Comparison of ENCODE assay signal across 16 mouse cellular contexts in the genomic region with DNA sequence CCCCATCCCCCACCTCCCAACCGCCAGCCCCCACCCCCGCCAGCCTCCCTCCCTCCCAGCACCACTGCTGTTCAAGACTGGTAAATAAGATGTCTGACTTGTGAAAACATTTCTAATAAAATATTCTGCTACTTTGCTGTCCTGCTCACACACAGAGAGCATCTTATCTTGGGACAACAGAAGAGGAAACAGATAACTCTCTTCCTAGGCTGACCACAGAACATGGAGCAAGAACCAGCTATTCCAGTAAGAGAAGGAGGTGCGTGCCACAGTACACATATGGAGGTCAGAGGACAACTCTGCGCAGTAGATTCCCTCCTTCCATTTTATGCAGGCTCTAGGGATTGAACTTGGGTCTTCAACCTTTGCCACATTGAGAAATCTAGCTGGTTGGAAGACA. TPM values are rescaled to one million over a fixed set of nuclear protein-coding genes. Genes with fewer than 3 reads are reported as not detected.
A peak's percentile ranks its signal among the peaks of the same experiment; 100 is the strongest.
DNase-seq lines count a peak whose midpoint lies in the region; ATAC-seq and TF ChIP-seq lines count a peak whose summit lies in the region.
"Had no signal": no experiment of that assay in that cellular context is flagged by ENCODE, and none has a peak within 500 bp of the region (broad histone marks: within the 10 kb centered on the region; RNA-seq: fewer than 3 reads in every experiment).

No protein-coding gene starts in this region.

- no peak for TF ChIP-seq POLR2A in heart, adult 2 months (IDR thresholded peaks at IDR 0.05; ENCODE audit: insufficient read depth, low read depth, low read length)

- no peak overlapping the region for H3K4me3 ChIP-seq in heart, embryonic 11.5 days (ENCODE audit: low read depth, low read length)
- no peak overlapping the region for H3K4me3 ChIP-seq in heart, adult 2 months
- no peak overlapping the region for H3K4me3 ChIP-seq in lung, embryonic 15.5 days
- no peak overlapping the region for H3K4me3 ChIP-seq in liver, embryonic 13.5 days (replicated peaks)
- no peak overlapping the region for H3K4me3 ChIP-seq in stomach, postnatal 0 days (ENCODE audit: low read depth, low read length)
- no peak overlapping the region for H3K4me3 ChIP-seq in left cerebral cortex, adult 2 months
- H3K4me3 ChIP-seq: erythroblast, embryonic 14.5 days had no signal

- no peak for ATAC-seq in heart, embryonic 11.5 days (replicated peaks; ENCODE audit: insufficient number of reproducible peaks, low FRiP score, low TSS enrichment)
- ATAC-seq in lung, embryonic 15.5 days (ENCODE audit: borderline replicate concordance, extremely low read depth, low FRiP score, low TSS enrichment), result no peak
- peak; percentile 75 for ATAC-seq in liver, embryonic 13.5 days (ENCODE audit: low read depth)
- peak; percentile 71 for ATAC-seq in stomach, postnatal 0 days (ENCODE audit: low FRiP score, low TSS enrichment)

- H3K27me3 ChIP-seq in heart, embryonic 11.5 days (ENCODE audit: control insufficient read depth, insufficient read depth, low read length), result no peaks in the 10 kb centered on the region
- no peaks in the 10 kb centered on the region for H3K27me3 ChIP-seq in heart, adult 2 months (ENCODE audit: control insufficient read depth, insufficient read depth, low read length)
- H3K27me3 ChIP-seq in lung, embryonic 15.5 days, result no peaks in the 10 kb centered on the region
- no peaks in the 10 kb centered on the region for H3K27me3 ChIP-seq in liver, embryonic 13.5 days
- H3K27me3 ChIP-seq in stomach, postnatal 0 days (ENCODE audit: control insufficient read depth, insufficient read depth, low read length), result no peaks in the 10 kb centered on the region

- WGBS in heart, embryonic 11.5 days (ENCODE audit: insufficient replicate concordance), result 64% methylated on average over 4 of the region's 4 CpGs
- WGBS in heart, adult 2 months, result 70% methylated on average over 4 of the region's 4 CpGs
- WGBS in lung, embryonic 15.5 days, result 75% methylated on average over 4 of the region's 4 CpGs
- 8% methylated on average over 4 of the region's 4 CpGs for WGBS in liver, embryonic 13.5 days (ENCODE audit: insufficient replicate concordance)
- 72% methylated on average over 4 of the region's 4 CpGs for WGBS in stomach, postnatal 0 days

- H3K36me3 ChIP-seq in heart, embryonic 11.5 days (ENCODE audit: control insufficient read depth, insufficient read depth, low read length), result no peaks in the 10 kb centered on the region; the same call in 1 of the 2 replicates
- peaks cover 2% of the 10 kb centered on the region; the same call in 1 of the 2 replicates for H3K36me3 ChIP-seq in heart, adult 2 months (ENCODE audit: control insufficient read depth, insufficient read depth, low read length)
- H3K36me3 ChIP-seq in lung, embryonic 15.5 days, result no peaks in the 10 kb centered on the region
- no peaks in the 10 kb centered on the region for H3K36me3 ChIP-seq in liver, embryonic 13.5 days
- H3K36me3 ChIP-seq in stomach, postnatal 0 days (ENCODE audit: control insufficient read depth, insufficient read depth, low read length), result 0 out of 2 replicates have a peak, but pooled peaks cover 2% of the 10 kb centered on the region

- intact Hi-C loops in heart, adult 2 months (cut with DNase I), result no loop called here
- intact Hi-C loops in left cerebral cortex, adult 2 months (cut with DNase I), result no loop called here

- H3K9me3 ChIP-seq in heart, embryonic 11.5 days (replicated peaks; ENCODE audit: control insufficient read depth, low read length), result no peaks in the 10 kb centered on the region
- peaks cover 5% of the 10 kb centered on the region; the same call in 1 of the 2 replicates for H3K9me3 ChIP-seq in lung, embryonic 15.5 days
- H3K9me3 ChIP-seq in liver, embryonic 13.5 days (replicated peaks), result no peaks in the 10 kb centered on the region
- H3K9me3 ChIP-seq in stomach, postnatal 0 days (ENCODE audit: control insufficient read depth, low read length), result no peaks in the 10 kb centered on the region

- H3K27ac ChIP-seq in heart, embryonic 11.5 days (ENCODE audit: low read depth, low read length), result peak overlapping the region; percentile 63
- no peak overlapping the region for H3K27ac ChIP-seq in heart, adult 2 months
- H3K27ac ChIP-seq in lung, embryonic 15.5 days, result peak overlapping the region; percentile 11; the same call in 1 of the 2 replicates
- H3K27ac ChIP-seq in liver, embryonic 13.5 days, result peak overlapping the region; percentile 64
- peak overlapping the region; percentile 20; the same call in 1 of the 2 replicates for H3K27ac ChIP-seq in stomach, postnatal 0 days (replicated peaks)
- no peak overlapping the region for H3K27ac ChIP-seq in left cerebral cortex, adult 2 months

- H3K4me2 ChIP-seq in heart, embryonic 11.5 days, result no peak overlapping the region
- H3K4me2 ChIP-seq in lung, embryonic 15.5 days, result no peak overlapping the region
- peak overlapping the region; percentile 35 for H3K4me2 ChIP-seq in liver, embryonic 13.5 days
- H3K4me2 ChIP-seq in stomach, postnatal 0 days (replicated peaks; ENCODE audit: low read depth), result no peak overlapping the region

- TF ChIP-seq EP300 in heart, adult 2 months (IDR thresholded peaks at IDR 0.05; ENCODE audit: insufficient read depth, low read depth, low read length), result no peak
- no peak for TF ChIP-seq EP300 in stomach, postnatal 0 days (optimal IDR thresholded peaks at IDR 0.05)

- DNase-seq in heart, adult 2 months, result no peak
- no peak for DNase-seq in lung, postnatal 36 days
- peak; percentile 11 for DNase-seq in liver, embryonic 13.5 days
- no peak for DNase-seq in stomach, postnatal 0 days (ENCODE audit: low spot score)
- DNase-seq in ovary, postnatal 10 days (ENCODE audit: low spot score), result no peak
- no peak for DNase-seq in left cerebral cortex, adult 2 months (ENCODE audit: extremely low spot score in 1 of 2, low spot score in 2 of 2)
- DNase-seq: cerebellum, adult 11 months; kidney, postnatal 25 days had no signal

- no peak for TF ChIP-seq CTCF in heart, adult 2 months (IDR thresholded peaks at IDR 0.05)
- TF ChIP-seq CTCF in stomach, postnatal 0 days (IDR thresholded peaks at IDR 0.05; ENCODE audit: low read depth), result no peak
- no peak for TF ChIP-seq CTCF in left cerebral cortex, adult 2 months (IDR thresholded peaks at IDR 0.05)

- peaks cover 9% of the 10 kb centered on the region for H3K4me1 ChIP-seq in heart, embryonic 11.5 days (ENCODE audit: control insufficient read depth, insufficient read depth, low read length)
- peaks cover 6% of the 10 kb centered on the region for H3K4me1 ChIP-seq in heart, adult 2 months (ENCODE audit: control insufficient read depth, insufficient read depth, low read length)
- peaks cover 16% of the 10 kb centered on the region for H3K4me1 ChIP-seq in lung, embryonic 15.5 days
- peaks cover 43% of the 10 kb centered on the region for H3K4me1 ChIP-seq in liver, embryonic 13.5 days (replicated peaks)
- H3K4me1 ChIP-seq in stomach, postnatal 0 days (replicated peaks; ENCODE audit: control insufficient read depth, insufficient read depth), result peaks cover 10% of the 10 kb centered on the region; the same call in 1 of the 2 replicates

- H3K79me2 ChIP-seq in heart, adult 2 months (replicated peaks; ENCODE audit: control insufficient read depth, insufficient read depth, low read length), result peaks cover 4% of the 10 kb centered on the region; the same call in 1 of the 2 replicates

- H3K9ac ChIP-seq in heart, embryonic 11.5 days (ENCODE audit: low read depth, low read length), result no peak overlapping the region
- H3K9ac ChIP-seq in heart, adult 2 months (ENCODE audit: low read depth, low read length), result no peak overlapping the region
- no peak overlapping the region for H3K9ac ChIP-seq in lung, embryonic 15.5 days
- H3K9ac ChIP-seq in liver, embryonic 13.5 days, result no peak overlapping the region
- no peak overlapping the region for H3K9ac ChIP-seq in stomach, postnatal 0 days (ENCODE audit: low read length)

RNA-seq across cellular contexts. Expression of a gene that starts 44.6 kb away (rescaled TPM):
- polyA plus RNA-seq in heart, embryonic 11.5 days (2014; fragmentation: Nextera tagmentation; extraction: Ambion mirVana), result not detected in 2 replicates
- total RNA-seq in heart, adult 2 months (2021), result not detected
- not detected in 2 replicates for polyA plus RNA-seq in heart, adult 2 months (2012; rRNA removed)
- polyA plus RNA-seq in lung, embryonic 15.5 days (2015; fragmentation: Nextera tagmentation; extraction: Ambion mirVana), result not detected in 2 replicates
- not detected in 2 replicates for polyA plus RNA-seq in liver, embryonic 13.5 days (2015; fragmentation: Nextera tagmentation; extraction: Ambion mirVana)
- polyA plus RNA-seq in stomach, postnatal 0 days (2015; fragmentation: Nextera tagmentation; extraction: Ambion mirVana), result 0.38 TPM in 1 of 2 replicates, not detected in the other
- not detected for total RNA-seq in left cerebral cortex, adult 2 months (2021)
- total RNA-seq: adrenal gland, postnatal 4 days; heart, adult 8-10 months; left cerebral cortex, adult 8-10 months; monocyte, adult 5-6 weeks; neutrophil, adult 5-6 weeks had no signal
- polyA plus RNA-seq: erythroblast, embryonic 14.5 days had no signal

RNA-seq across cellular contexts. Expression of a gene that starts 45.2 kb away (rescaled TPM):
- polyA plus RNA-seq in heart, embryonic 11.5 days (2014; fragmentation: Nextera tagmentation; extraction: Ambion mirVana), result 27.4 and 28.5 TPM in 2 replicates
- 10 to 100 TPM; 20.0 to 21.6 TPM for total RNA-seq in heart, adult 2 months (2021)
- 10.4 and 17.9 TPM in 2 replicates for polyA plus RNA-seq in heart, adult 2 months (2012; rRNA removed)
- 29.9 and 30.8 TPM in 2 replicates for polyA plus RNA-seq in lung, embryonic 15.5 days (2015; fragmentation: Nextera tagmentation; extraction: Ambion mirVana)
- polyA plus RNA-seq in liver, embryonic 13.5 days (2015; fragmentation: Nextera tagmentation; extraction: Ambion mirVana), result 10.6 and 13.6 TPM in 2 replicates
- 56.9 and 57.2 TPM in 2 replicates for polyA plus RNA-seq in stomach, postnatal 0 days (2015; fragmentation: Nextera tagmentation; extraction: Ambion mirVana)
- 10 to 100 TPM; 33.9 to 37.1 TPM for total RNA-seq in left cerebral cortex, adult 2 months (2021)

Comparison
In these comparisons a context has a peak if more than half of its experiments do, and no peak if none do; other contexts are left out.
1. H3K27ac ChIP-seq: peak in heart, embryonic 11.5 days (single experiment), lung, embryonic 15.5 days (single experiment), liver, embryonic 13.5 days (single experiment) and stomach, postnatal 0 days (single experiment); none in heart, adult 2 months (single experiment) and left cerebral cortex, adult 2 months (single experiment).
2. ATAC-seq: peak in liver, embryonic 13.5 days (single experiment) and stomach, postnatal 0 days (single experiment); none in heart, embryonic 11.5 days (single experiment) and lung, embryonic 15.5 days (single experiment).